Mouse (Mus musculus): ENCODE data around the gene Gm20388.

GRCm38 (mm10) chr8:123865786-123866185 is 3955.1 kb downstream of the Gm20388 start:
- TF ChIP-seq CTCF (IDR thresholded peaks at IDR 0.05; ENCODE audit: borderline replicate concordance, extremely low read depth, insufficient read depth, insufficient read length) (no peak), POLR2A (IDR thresholded peaks at IDR 0.05; ENCODE audit: borderline replicate concordance, extremely low read depth, insufficient read depth, insufficient read length, poor library complexity, severe bottlenecking) (no peak)

Data from brain, embryonic 14.5 days (tissue).